Mouse (Mus musculus) bone marrow macrophage, adult 2 months (primary cell): ENCODE measurements around the gene Brd1.

Source experiments
- CTCF ChIP-seq: IDR thresholded peaks from 2 replicates; pipeline ENCODE4 v1.5.1; 2012; ENCODE audit warnings: low read depth, mild to moderate bottlenecking, low read length, moderate library complexity
- POLR2A ChIP-seq: IDR thresholded peaks from 2 replicates; pipeline ENCODE4 v1.6.1; 2012; ENCODE audit warnings: mild to moderate bottlenecking, low read depth, low read length, borderline replicate concordance

DNA sequence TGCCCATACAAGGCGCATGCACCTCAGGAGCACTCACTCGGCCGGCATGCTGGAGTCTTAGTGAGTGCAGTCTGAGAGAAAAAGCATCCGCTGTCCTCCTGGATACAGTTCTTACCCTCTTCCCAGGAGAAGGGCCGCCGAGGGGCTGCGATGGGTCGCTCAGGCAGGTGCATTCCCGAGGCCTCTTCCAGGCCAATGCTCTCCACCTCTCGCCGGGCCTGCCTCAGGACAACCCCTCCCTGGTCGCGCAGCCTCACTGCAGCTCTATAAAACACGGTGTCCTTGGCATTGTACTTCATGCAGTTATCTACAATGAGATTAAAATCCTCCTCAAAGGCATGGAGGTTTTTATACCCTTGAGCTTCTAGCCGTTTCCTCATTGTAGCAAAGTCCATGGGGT lies 21.5 kb downstream of the Brd1 start:
- no peak for TF ChIP-seq POLR2A
- TF ChIP-seq CTCF, result no peak
